In genomic region chr2:136711746-136712440, GRCm38 (mm10) we compare ENCODE assay signal across 10 mouse cellular contexts. TPM values are rescaled to one million over a fixed set of nuclear protein-coding genes. Genes with fewer than 3 reads are reported as not detected.
DNase-seq lines count a peak whose midpoint lies in the region; ATAC-seq and TF ChIP-seq lines count a peak whose summit lies in the region.
"Had no signal": no experiment of that assay in that cellular context is flagged by ENCODE, and none has a peak within 500 bp of the region (broad histone marks: within the 10 kb centered on the region; RNA-seq: fewer than 3 reads in every experiment).

No protein-coding gene starts in this region.

- no peaks in the 10 kb centered on the region for H3K27me3 ChIP-seq in heart, embryonic 11.5 days (ENCODE audit: control insufficient read depth, insufficient read depth, low read length)
- H3K27me3 ChIP-seq in forebrain, embryonic 12.5 days = no peaks in the 10 kb centered on the region
- H3K27me3 ChIP-seq in midbrain, postnatal 0 days (ENCODE audit: insufficient read depth, low read length) = no peaks in the 10 kb centered on the region

- no peak overlapping the region for H3K27ac ChIP-seq in heart, embryonic 11.5 days (ENCODE audit: low read depth, low read length)
- H3K27ac ChIP-seq in forebrain, embryonic 12.5 days = no peak overlapping the region
- peak overlapping the region; percentile 79 for H3K27ac ChIP-seq in midbrain, postnatal 0 days (ENCODE audit: low read depth, low read length)

- 0 out of 2 replicates have a peak overlapping the region, but pooled peaks have one; percentile 10 for H3K9ac ChIP-seq in heart, embryonic 11.5 days (ENCODE audit: low read depth, low read length)
- peak overlapping the region; percentile 48 for H3K9ac ChIP-seq in forebrain, embryonic 12.5 days
- peak overlapping the region; percentile 46 for H3K9ac ChIP-seq in midbrain, postnatal 0 days (replicated peaks; ENCODE audit: low read length, poor library complexity, severe bottlenecking)

- H3K9me3 ChIP-seq in heart, embryonic 11.5 days (replicated peaks; ENCODE audit: control insufficient read depth, low read length) = no peaks in the 10 kb centered on the region
- H3K9me3 ChIP-seq in forebrain, embryonic 12.5 days = no peaks in the 10 kb centered on the region
- no peaks in the 10 kb centered on the region for H3K9me3 ChIP-seq in midbrain, postnatal 0 days (ENCODE audit: low read length)

- H3K4me2 ChIP-seq in heart, embryonic 11.5 days = peak overlapping the region; percentile 82
- peak overlapping the region; percentile 67 for H3K4me2 ChIP-seq in forebrain, embryonic 12.5 days
- peak overlapping the region; percentile 62 for H3K4me2 ChIP-seq in midbrain, postnatal 0 days (ENCODE audit: low read depth, low read length, poor library complexity, severe bottlenecking)

- 0 out of 2 replicates have a peak, but pooled peaks have one; percentile 19 for ATAC-seq in heart, embryonic 11.5 days (replicated peaks; ENCODE audit: insufficient number of reproducible peaks, low FRiP score, low TSS enrichment)
- ATAC-seq in forebrain, embryonic 12.5 days (ENCODE audit: low FRiP score) = peak; percentile 9; the same call in 1 of the 2 replicates
- peak; percentile 17 for ATAC-seq in midbrain, postnatal 0 days (ENCODE audit: low FRiP score)
- ATAC-seq in megakaryocyte-erythroid progenitor cell, adult 5-6 weeks (replicated peaks; ENCODE audit: low FRiP score, low TSS enrichment, poor library complexity, severe bottlenecking) = no peak

- H3K4me1 ChIP-seq in heart, embryonic 11.5 days (ENCODE audit: control insufficient read depth, insufficient read depth, low read length) = peaks cover 8% of the 10 kb centered on the region
- H3K4me1 ChIP-seq in forebrain, embryonic 12.5 days = peaks cover 12% of the 10 kb centered on the region
- no peaks in the 10 kb centered on the region for H3K4me1 ChIP-seq in midbrain, postnatal 0 days (ENCODE audit: insufficient read depth, low read length)

- H3K36me3 ChIP-seq in heart, embryonic 11.5 days (ENCODE audit: control insufficient read depth, insufficient read depth, low read length) = no peaks in the 10 kb centered on the region
- no peaks in the 10 kb centered on the region for H3K36me3 ChIP-seq in forebrain, embryonic 12.5 days (replicated peaks)
- H3K36me3 ChIP-seq in midbrain, postnatal 0 days (ENCODE audit: insufficient read depth, low read length) = no peaks in the 10 kb centered on the region

- 4% methylated on average over 28 of the region's 28 CpGs for WGBS in heart, embryonic 11.5 days (ENCODE audit: insufficient replicate concordance)
- WGBS in forebrain, embryonic 12.5 days = 4% methylated on average over 28 of the region's 28 CpGs
- WGBS in midbrain, postnatal 0 days = 5% methylated on average over 21 of the region's 28 CpGs

- no peak for TF ChIP-seq CTCF in midbrain, postnatal 0 days (IDR thresholded peaks at IDR 0.05)

- peak overlapping the region; percentile 47 for H3K4me3 ChIP-seq in heart, embryonic 11.5 days (ENCODE audit: low read depth, low read length)
- peak overlapping the region; percentile 69 for H3K4me3 ChIP-seq in forebrain, embryonic 12.5 days (replicated peaks)
- peak overlapping the region; percentile 79 for H3K4me3 ChIP-seq in midbrain, postnatal 0 days (ENCODE audit: low read depth, low read length)

- DNase-seq in heart, postnatal 4 days = no peak
- peak; percentile 51 for DNase-seq in adrenal gland, postnatal 14 days
- DNase-seq in layer of hippocampus, adult 9-11 months = peak; percentile 78
- peak; percentile 33 for DNase-seq in midbrain, postnatal 0 days (ENCODE audit: low spot score)
- no peak for DNase-seq in spleen, postnatal 10 days (ENCODE audit: low spot score in 2 of 2)

RNA-seq across cellular contexts. Expression of gene Snap25, which starts 1.4 kb away (rescaled TPM):
- 10.7 and 12.1 TPM in 2 replicates for polyA plus RNA-seq in heart, embryonic 11.5 days (2014; fragmentation: Nextera tagmentation; extraction: Ambion mirVana)
- total RNA-seq in heart, postnatal 4 days (2021) = under 1 TPM in 1 of 2 experiments, not detected in 1; 0.36 TPM
- total RNA-seq in adrenal gland, postnatal 14 days (2021) = 29.4 and 42.5 TPM in 2 replicates
- 32.0 and 37.7 TPM in 2 replicates for polyA plus RNA-seq in forebrain, embryonic 12.5 days (2016; fragmentation: Nextera tagmentation; extraction: Ambion mirVana)
- total RNA-seq in midbrain, postnatal 0 days (2014; rRNA removed) = 209 and 253 TPM in 2 replicates
- polyA plus RNA-seq in midbrain, postnatal 0 days (2015; fragmentation: Nextera tagmentation; extraction: Ambion mirVana) = 293 and 327 TPM in 2 replicates
- total RNA-seq in megakaryocyte-erythroid progenitor cell, adult 5-6 weeks (2014; fragmentation: Nextera tagmentation) = not detected in 2 replicates
- total RNA-seq in megakaryocyte-erythroid progenitor cell, adult 5-6 weeks (2017) = not detected in 2 replicates
- polyA plus RNA-seq: C2C12; spleen, adult 2 months had no signal

Comparison
In these comparisons a context has a peak if more than half of its experiments do, and no peak if none do; other contexts are left out.
1. DNase-seq: peak in adrenal gland, postnatal 14 days (single experiment), layer of hippocampus, adult 9-11 months (single experiment) and midbrain, postnatal 0 days (single experiment); none in heart, postnatal 4 days (single experiment) and spleen, postnatal 10 days (0 of 2).
2. RNA of gene Snap25, which starts 1.4 kb away (total RNA-seq): 209 to 253 TPM in midbrain, postnatal 0 days and 29.4 to 42.5 TPM in adrenal gland, postnatal 14 days; 0.36 TPM in heart, postnatal 4 days and not detected in megakaryocyte-erythroid progenitor cell, adult 5-6 weeks; every median in the first group is over 10 times any median in the second.
3. Peak in every context shown above with its lines, with median percentiles within 50 percentile points of each other: H3K4me2 ChIP-seq, H3K4me3 ChIP-seq and H3K9ac ChIP-seq.